Mouse (Mus musculus): ENCODE measurements at regions not wholly inside any gene's neighbourhood (a gene's known extent, or its start where the extent isn't known, plus 50 kb on each side); places are given as distances from the start of the nearest gene placed in this dataset.

DNA sequence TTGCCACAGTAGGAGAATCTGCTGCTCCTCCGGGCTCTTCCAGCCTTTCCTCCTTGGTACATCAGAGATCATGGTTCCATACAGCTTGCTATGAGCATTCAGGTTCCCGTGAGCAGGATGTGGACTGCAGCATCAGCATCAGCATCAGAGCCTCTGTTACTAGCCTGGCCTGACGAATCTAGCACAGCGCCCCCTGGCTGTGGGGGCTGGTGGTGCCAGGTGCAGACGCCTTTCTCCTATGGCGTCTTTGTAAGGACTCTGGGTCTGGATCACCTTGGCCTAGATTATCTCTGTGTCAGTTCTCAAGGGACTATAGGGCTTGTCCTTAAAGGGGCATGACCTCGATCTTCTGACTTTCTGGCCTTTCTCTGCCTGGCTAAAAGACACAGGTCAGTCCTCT is 86.0 kb upstream of the Runx3 start (continued):
- TF ChIP-seq MAFK (IDR thresholded peaks at IDR 0.05; ENCODE audit: borderline replicate concordance, low read depth, low read length) (no peak), RAD21 (IDR thresholded peaks at IDR 0.05; ENCODE audit: low read depth, low read length) (peak; percentile 30), RCOR1 (IDR thresholded peaks at IDR 0.05; ENCODE audit: low read depth, low read length) (no peak), EP300 (IDR thresholded peaks at IDR 0.05; ENCODE audit: low read depth in 1 of 2, low read length in 2 of 2) (no peak)

GRCm38 (mm10) chr4:135036764-135037163 is 83.7 kb upstream of the Runx3 start:
- no peak overlapping the region for H3K9ac ChIP-seq (ENCODE audit: control insufficient read depth, low read depth, low read length, poor library complexity, severe bottlenecking)
- H3K79me2 ChIP-seq (ENCODE audit: control insufficient read depth, insufficient read depth, low read length, poor library complexity), result no peaks in the 10 kb centered on the region
- TF ChIP-seq CTCF (IDR thresholded peaks at IDR 0.05 in 2 of 3, conservative IDR thresholded peaks at IDR 0.05 in 1 of 3; ENCODE audit: control insufficient read depth in 1 of 3, insufficient read depth in 1 of 3, low read depth in 2 of 3, low read length in 3 of 3, poor library complexity in 1 of 3, severe bottlenecking in 1 of 3), result no peak
- no peak for TF ChIP-seq EP300 (IDR thresholded peaks at IDR 0.05; ENCODE audit: low read depth in 1 of 2, low read length in 2 of 2)
- no peak for TF ChIP-seq TBP (IDR thresholded peaks at IDR 0.05; ENCODE audit: low read depth, low read length)
- TF ChIP-seq GATA1 (IDR thresholded peaks at IDR 0.05; ENCODE audit: low read depth, low read length), result no peak
- no peak for TF ChIP-seq TCF12 (IDR thresholded peaks at IDR 0.05; ENCODE audit: low read depth, low read length)
- no peak for TF ChIP-seq GABPA (IDR thresholded peaks at IDR 0.05; ENCODE audit: low read depth, low read length)
- no peak for TF ChIP-seq POLR2AphosphoS5 (IDR thresholded peaks at IDR 0.05; ENCODE audit: borderline replicate concordance, low read depth, low read length)
- TF ChIP-seq ZC3H11A (IDR thresholded peaks at IDR 0.05; ENCODE audit: low read depth, low read length), result no peak
- no peaks in the 10 kb centered on the region for H3K9me3 ChIP-seq (replicated peaks; ENCODE audit: insufficient read depth, low read length)
- no peaks in the 10 kb centered on the region for H3K36me3 ChIP-seq (ENCODE audit: control insufficient read depth in 1 of 2, insufficient read depth in 2 of 2, low read length in 2 of 2)
- peaks cover 0 to 2% of the 10 kb centered on the region in 2 experiments; a peak in 1 of 4 replicates for H3K27me3 ChIP-seq (ENCODE audit: control insufficient read depth in 1 of 2, insufficient read depth in 2 of 2, low read length in 2 of 2)
- H3K4me3 ChIP-seq (ENCODE audit: control insufficient read depth in 1 of 2, insufficient read depth in 1 of 2, low read depth in 2 of 2, low read length in 2 of 2), result no peak overlapping the region
- no peaks in the 10 kb centered on the region for H3K4me1 ChIP-seq (ENCODE audit: control insufficient read depth in 1 of 2, insufficient read depth in 2 of 2, low read length in 2 of 2)
- H3K27ac ChIP-seq (ENCODE audit: control insufficient read depth, low read depth, low read length), result no peak overlapping the region
- DNase-seq (ENCODE audit: low read depth, low spot score), result no peak

DNA sequence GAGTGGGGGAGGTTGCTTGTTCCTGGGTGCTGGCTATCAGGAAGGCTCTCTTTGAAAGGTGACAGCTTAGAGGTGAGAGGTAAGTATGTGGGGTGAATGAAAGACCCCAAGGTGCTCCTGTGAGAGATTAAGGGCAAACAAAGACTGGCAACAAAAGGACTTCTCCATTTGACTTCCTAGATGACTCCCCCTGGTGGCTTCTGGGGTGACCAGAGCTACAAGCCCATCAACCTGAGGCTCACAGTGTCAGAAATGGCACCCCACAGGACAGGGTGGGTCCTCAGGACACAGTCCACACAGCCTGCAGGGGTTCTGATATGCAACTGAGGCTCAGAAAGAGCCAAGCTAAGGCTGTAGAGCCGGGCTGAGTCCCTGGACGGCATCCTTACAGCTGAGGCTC is 81.2 kb upstream of the Runx3 start:
- Histone ChIP-seq H3K27me3 (ENCODE audit: control insufficient read depth in 1 of 2, insufficient read depth in 2 of 2, low read length in 2 of 2) (no peaks in the 10 kb centered on the region), H3K4me3 (ENCODE audit: control insufficient read depth in 1 of 2, insufficient read depth in 1 of 2, low read depth in 2 of 2, low read length in 2 of 2) (no peak overlapping the region), H3K36me3 (ENCODE audit: control insufficient read depth in 1 of 2, insufficient read depth in 2 of 2, low read length in 2 of 2) (peaks cover 0 to 12% of the 10 kb centered on the region in 2 experiments; a peak in 2 of 4 replicates), H3K4me1 (ENCODE audit: control insufficient read depth in 1 of 2, insufficient read depth in 2 of 2, low read length in 2 of 2) (peaks cover 12 to 21% of the 10 kb centered on the region in 2 experiments), H3K9ac (ENCODE audit: control insufficient read depth, low read depth, low read length, poor library complexity, severe bottlenecking) (no peak overlapping the region), H3K9me3 (replicated peaks; ENCODE audit: insufficient read depth, low read length) (no peaks in the 10 kb centered on the region), H3K79me2 (ENCODE audit: control insufficient read depth, insufficient read depth, low read length, poor library complexity) (no peaks in the 10 kb centered on the region), H3K27ac (ENCODE audit: control insufficient read depth, low read depth, low read length) (no peak overlapping the region)
- TF ChIP-seq GATA1 (IDR thresholded peaks at IDR 0.05; ENCODE audit: low read depth, low read length) (no peak), ZMIZ1 (IDR thresholded peaks at IDR 0.05; ENCODE audit: low read depth, low read length) (no peak), TAL1 (IDR thresholded peaks at IDR 0.05; ENCODE audit: low read length) (no peak), CHD1 (IDR thresholded peaks at IDR 0.05; ENCODE audit: low read depth, low read length) (no peak), POLR2AphosphoS5 (IDR thresholded peaks at IDR 0.05; ENCODE audit: borderline replicate concordance, low read depth, low read length) (no peak), CTCF (IDR thresholded peaks at IDR 0.05 in 2 of 3, conservative IDR thresholded peaks at IDR 0.05 in 1 of 3; ENCODE audit: control insufficient read depth in 1 of 3, insufficient read depth in 1 of 3, low read depth in 2 of 3, low read length in 3 of 3, poor library complexity in 1 of 3, severe bottlenecking in 1 of 3) (peak; percentile 37 to 61 (median 40); a peak in 5 of 6 replicates), RAD21 (IDR thresholded peaks at IDR 0.05; ENCODE audit: low read depth, low read length) (peak; percentile 21), ZC3H11A (IDR thresholded peaks at IDR 0.05; ENCODE audit: low read depth, low read length) (0 out of 2 replicates have a peak, but pooled peaks have one; percentile 10), ELF1 (IDR thresholded peaks at IDR 0.05; ENCODE audit: low read depth, low read length) (no peak), SMC3 (IDR thresholded peaks at IDR 0.05; ENCODE audit: low read depth, low read length) (peak; percentile 56), RCOR1 (IDR thresholded peaks at IDR 0.05; ENCODE audit: low read depth, low read length) (no peak), NELFE (IDR thresholded peaks at IDR 0.05; ENCODE audit: low read depth, low read length) (no peak)
- DNase-seq (ENCODE audit: low read depth, low spot score), result peak; percentile 52
